Mouse (Mus musculus) B cell, adult 62 days (primary cell): ENCODE measurements around the gene Unc93a. TPM values are rescaled to one million over a fixed set of nuclear protein-coding genes. Genes with fewer than 3 reads are reported as not detected.

ENCODE experiments used
- total RNA-seq: library from RNA; stranded (reverse); gene quantifications from 4 replicates; pipeline ENCODE4 v1.2.4, GENCODE M21; 2023

Gene Unc93a
- 0.37 to 0.72 TPM (median 0.56 TPM) in 4 replicates for total RNA-seq

DNA sequence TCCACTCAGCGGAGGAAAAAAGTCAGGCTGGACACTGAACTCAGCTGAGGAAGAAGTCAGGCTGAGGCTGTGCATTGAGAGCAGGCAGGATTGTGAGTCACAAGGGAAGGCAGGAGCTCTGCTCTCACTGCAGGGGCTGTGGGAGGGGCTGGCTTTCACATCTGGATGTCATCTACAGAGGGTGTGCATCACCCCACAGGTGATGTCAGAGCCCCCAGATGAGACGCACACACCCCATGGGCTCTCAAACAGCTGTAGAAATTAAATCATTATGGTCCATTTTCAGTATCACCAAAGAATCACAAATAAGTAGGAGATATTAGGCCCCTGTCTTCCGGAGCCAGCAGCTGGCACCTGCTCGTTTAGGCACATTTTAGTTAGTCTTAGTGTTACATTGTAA is at the start of gene Unc93a:
Gene Unc93a (minus strand): TSS at position 101 of the 400 bp plus-strand sequence.

DNA sequence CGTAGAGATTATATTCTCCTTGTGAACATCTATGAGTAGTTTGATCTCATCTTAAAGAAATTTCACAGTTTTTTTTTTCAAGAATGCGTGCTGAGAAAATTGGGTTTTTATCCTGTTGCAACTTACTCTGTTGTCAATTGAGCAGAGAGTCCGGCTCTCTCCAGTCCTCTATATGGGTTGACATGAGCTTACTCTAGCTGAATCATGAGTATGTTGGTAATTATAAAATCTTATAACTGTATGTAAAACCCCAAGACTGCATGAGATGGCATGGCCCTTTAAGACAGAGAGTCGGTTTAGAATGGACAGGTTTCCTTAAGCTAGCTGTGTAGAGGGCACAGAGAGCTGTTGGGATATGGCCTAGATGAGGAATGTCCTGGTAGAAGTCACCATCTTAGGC is 70.8 kb downstream of the Unc93a start, which contains the start of gene Tcp10b:
Gene Tcp10b (plus strand): TSS at position 301 of the 400 bp plus-strand sequence.

Other genes with a start within 250 kb of the Unc93a start
- gene Pnldc1, start 221.6 kb downstream of the Unc93a start, total RNA-seq = 0.70 to 1.6 TPM (median 1.3 TPM) in 4 replicates
- 236 to 273 TPM (median 245 TPM) in 4 replicates for gene Tcp1, start 216.1 kb downstream of the Unc93a start, total RNA-seq
- gene Mrpl18, start 215.5 kb downstream of the Unc93a start, total RNA-seq = 29.7 to 49.5 TPM (median 37.6 TPM) in 4 replicates
- 1.3 TPM in 1 of 4 replicates, not detected in the others for gene Acat3, start 191.2 kb downstream of the Unc93a start, total RNA-seq
- 15.6 to 22.5 TPM (median 18.0 TPM) in 4 replicates for gene Acat2, start 171.1 kb downstream of the Unc93a start, total RNA-seq
- gene Wtap, start 137.6 kb downstream of the Unc93a start, total RNA-seq = 93.0 to 106 TPM (median 98.7 TPM) in 4 replicates
- 86.1 to 99.6 TPM (median 91.6 TPM) in 4 replicates for gene Sod2, start 125.0 kb downstream of the Unc93a start, total RNA-seq
- gene Gpr31b, start 79.5 kb downstream of the Unc93a start, total RNA-seq = 0.46 TPM in 1 of 4 replicates, not detected in the others
- not detected in 4 replicates for gene Tcp10b, start 70.7 kb downstream of the Unc93a start, total RNA-seq
- gene Smok2a, start 89.4 kb upstream of the Unc93a start, total RNA-seq = not detected in 4 replicates
- gene Smok2b, start 98.4 kb upstream of the Unc93a start, total RNA-seq = not detected in 4 replicates
- not detected in 4 replicates for gene Tcp10c, start 222.8 kb upstream of the Unc93a start, total RNA-seq